Mouse (Mus musculus) limb, embryonic 12.5 days (tissue): Measurements from ENCODE around the gene Tmprss11a. TPM values are rescaled to one million over a fixed set of nuclear protein-coding genes. Genes with fewer than 3 reads are reported as not detected.

Experiments used
- ATAC-seq: fragments of 200-750 bp; cut with Nextera tagmentation; 2 replicates; pipeline ENCODE4 v1.8.0; 2017; ENCODE audit warnings: low read depth, moderate TSS enrichment; ENCODE audit not compliant: insufficient number of reproducible peaks, insufficient read depth, low FRiP score, low TSS enrichment
- H3K27ac ChIP-seq: fragments of 300-500 bp; sonication (generic); 2 replicates; pipeline ENCODE4 v1.5.1; 2016; ENCODE audit warnings: mild to moderate bottlenecking, moderate library complexity
- H3K27me3 ChIP-seq: fragments of 300-500 bp; sonication (generic); 2 replicates; pipeline ENCODE4 v1.6.1; 2016; ENCODE audit warnings: mild to moderate bottlenecking, moderate library complexity
- H3K36me3 ChIP-seq: fragments of 300-500 bp; sonication (generic); 2 replicates; pipeline ENCODE4 v1.6.1; 2016; ENCODE audit warnings: mild to moderate bottlenecking, moderate library complexity
- H3K4me1 ChIP-seq: fragments of 300-500 bp; sonication (generic); replicated peaks from 2 replicates; pipeline ENCODE4 v1.6.1; 2016
- H3K4me2 ChIP-seq: fragments of 300-500 bp; sonication (generic); 2 replicates; pipeline ENCODE4 v1.6.1; 2016; ENCODE audit warnings: mild to moderate bottlenecking, moderate library complexity
- H3K4me3 ChIP-seq: fragments of 300-500 bp; sonication (generic); replicated peaks from 2 replicates; pipeline ENCODE4 v1.5.1; 2016; ENCODE audit warnings: mild to moderate bottlenecking
- H3K9ac ChIP-seq: fragments of 300-500 bp; sonication (generic); replicated peaks from 2 replicates; pipeline ENCODE4 v1.6.1; 2016; ENCODE audit warnings: mild to moderate bottlenecking, moderate library complexity
- H3K9me3 ChIP-seq: fragments of 300-500 bp; sonication (generic); 2 replicates; pipeline ENCODE4 v1.6.1; 2016; ENCODE audit warnings: mild to moderate bottlenecking, moderate library complexity
- WGBS: fragments of 180-500 bp; shearing (Covaris S2); methylation state at CpG from one replicate; pipeline ENCODE4 v1.1.7; 2016; 5-methylcytosine and 5-hydroxymethylcytosine counted together
- polyA plus RNA-seq: library from polyadenylated mRNA; unstranded; fragments of >200 nt; fragmentation: Nextera tagmentation; extraction: Ambion mirVana; gene quantifications from 2 replicates; pipeline ENCODE4 v1.2.1, GENCODE M21; 2016

Tmprss11a gene
- polyA plus RNA-seq, 1 experiment from 2014 or later: not detected

GRCm38 (mm10) chr5:86419494-86419893, 49.3 kb downstream of the Tmprss11a start:
- H3K9me3 ChIP-seq: no peaks in the 10 kb centered on the region
- WGBS: 19% methylated on average over 4 of the region's 4 CpGs
- H3K4me2 ChIP-seq: no peak overlapping the region
- no peaks in the 10 kb centered on the region for H3K4me1 ChIP-seq
- H3K36me3 ChIP-seq: no peaks in the 10 kb centered on the region
- no peaks in the 10 kb centered on the region for H3K27me3 ChIP-seq
- ATAC-seq: no peak
- no peak overlapping the region for H3K27ac ChIP-seq
- no peak overlapping the region for H3K4me3 ChIP-seq
- no peak overlapping the region for H3K9ac ChIP-seq

GRCm38 (mm10) chr5:86414280-86414679, 54.5 kb downstream of the Tmprss11a start:
- H3K36me3 ChIP-seq: no peaks in the 10 kb centered on the region
- H3K27me3 ChIP-seq: no peaks in the 10 kb centered on the region
- H3K9ac ChIP-seq: no peak overlapping the region
- no peak for ATAC-seq
- no peaks in the 10 kb centered on the region for H3K4me1 ChIP-seq
- 70% methylated on average over 7 of the region's 7 CpGs for WGBS
- no peaks in the 10 kb centered on the region for H3K9me3 ChIP-seq
- no peak overlapping the region for H3K4me2 ChIP-seq
- no peak overlapping the region for H3K27ac ChIP-seq
- H3K4me3 ChIP-seq: no peak overlapping the region

GRCm38 (mm10) chr5:86410815-86411214, 58.0 kb downstream of the Tmprss11a start:
- no peak overlapping the region for H3K4me2 ChIP-seq
- H3K27ac ChIP-seq: no peak overlapping the region
- WGBS: 26% methylated on average over 3 of the region's 3 CpGs
- H3K9ac ChIP-seq: no peak overlapping the region
- H3K27me3 ChIP-seq: no peaks in the 10 kb centered on the region
- no peaks in the 10 kb centered on the region for H3K4me1 ChIP-seq
- no peak for ATAC-seq
- no peak overlapping the region for H3K4me3 ChIP-seq
- no peaks in the 10 kb centered on the region for H3K9me3 ChIP-seq
- H3K36me3 ChIP-seq: no peaks in the 10 kb centered on the region

- no peak for ATAC-seq
These were observed 60.8 kb downstream of the Tmprss11a start for GRCm38 (mm10) chr5:86407941-86408340.

GRCm38 (mm10) chr5:86407191-86407590, 61.6 kb downstream of the Tmprss11a start:
- no peak overlapping the region for H3K27ac ChIP-seq
- no peak overlapping the region for H3K4me3 ChIP-seq
- H3K4me2 ChIP-seq: no peak overlapping the region
- H3K27me3 ChIP-seq: no peaks in the 10 kb centered on the region
- no peaks in the 10 kb centered on the region for H3K36me3 ChIP-seq
- ATAC-seq: no peak
- H3K9me3 ChIP-seq: no peaks in the 10 kb centered on the region
- H3K4me1 ChIP-seq: no peaks in the 10 kb centered on the region
- 90% methylated on average over 3 of the region's 3 CpGs for WGBS
- H3K9ac ChIP-seq: no peak overlapping the region

More at GRCm38 (mm10) chr5:86407941-86408340, 60.8 kb downstream of the Tmprss11a start:
- no peak overlapping the region for H3K27ac ChIP-seq
- H3K4me2 ChIP-seq: no peak overlapping the region
- no peaks in the 10 kb centered on the region for H3K36me3 ChIP-seq
- no peaks in the 10 kb centered on the region for H3K4me1 ChIP-seq
- H3K27me3 ChIP-seq: no peaks in the 10 kb centered on the region
- 76% methylated on average over 2 of the region's 2 CpGs for WGBS
- H3K9me3 ChIP-seq: no peaks in the 10 kb centered on the region
- H3K4me3 ChIP-seq: no peak overlapping the region
- H3K9ac ChIP-seq: no peak overlapping the region

GRCm38 (mm10) chr5:86373320-86373719, 95.5 kb downstream of the Tmprss11a start, which contains the start of gene Tmprss11d:
Gene Tmprss11d (minus strand): TSS chr5:86373420.
- Histone ChIP-seq H3K4me1 (no peaks in the 10 kb centered on the region), H3K4me3 (no peak within 1 kb of the TSS), H3K9ac (no peak within 1 kb of the TSS), H3K36me3 (no peaks in the 10 kb centered on the region), H3K27ac (no peak within 1 kb of the TSS), H3K9me3 (no peaks in the 10 kb centered on the region), H3K4me2 (no peak within 1 kb of the TSS), H3K27me3 (no peaks in the 10 kb centered on the region)
- ATAC-seq: no peak
- 76% methylated on average over 3 of the region's 3 CpGs for WGBS

Other genes starting within 250 kb of the Tmprss11a start
- gene Tmprss11c, start 179.7 kb downstream of the Tmprss11a start, polyA plus RNA-seq: not detected in 2 replicates
- not detected in 2 replicates for gene Tmprss11d, start 95.6 kb downstream of the Tmprss11a start, polyA plus RNA-seq
- not detected in 2 replicates for gene Tmprss11g, start 49.6 kb upstream of the Tmprss11a start, polyA plus RNA-seq
- gene Tmprss11f, start 163.4 kb upstream of the Tmprss11a start, polyA plus RNA-seq: 0.05 TPM in 1 of 2 replicates, not detected in the other
- not detected in 2 replicates for gene Tmprss11b, start 207.4 kb upstream of the Tmprss11a start, polyA plus RNA-seq